Mouse (Mus musculus): ENCODE measurements around the gene Mast1. TPM values are rescaled to one million over a fixed set of nuclear protein-coding genes. Genes with fewer than 3 reads are reported as not detected.

The Mast1 gene
- polyA plus RNA-seq, 1 experiment from 2014 or later: 2.8 TPM

GRCm38 (mm10) chr8:84901752-84902151, 35.4 kb downstream of the Mast1 start, which contains the start of gene Klf1:
Klf1 (plus strand) TSS chr8:84901928.
- DNase-seq (ENCODE audit: low spot score) (no peak), ATAC-seq (replicated peaks; ENCODE audit: insufficient number of reproducible peaks, low FRiP score, low TSS enrichment, low read depth) (no peak)
- Histone ChIP-seq H3K4me1 (ENCODE audit: control insufficient read depth, insufficient read depth, low read length) (no peaks in the 10 kb centered on the region), H3K4me2 (ENCODE audit: low read depth, low read length) (peak within 1 kb of the TSS; percentile 97), H3K27ac (replicated peaks; ENCODE audit: low read depth, low read length) (no peak within 1 kb of the TSS), H3K9ac (replicated peaks; ENCODE audit: low read length) (peak within 1 kb of the TSS; percentile 80), H3K27me3 (ENCODE audit: control insufficient read depth, insufficient read depth, low read length) (no peaks in the 10 kb centered on the region), H3K4me3 (ENCODE audit: low read depth, low read length) (peak within 1 kb of the TSS; percentile 61), H3K9me3 (replicated peaks; ENCODE audit: control insufficient read depth, low read length) (no peaks in the 10 kb centered on the region), H3K36me3 (replicated peaks; ENCODE audit: control insufficient read depth, insufficient read depth, low read depth, low read length) (no peaks in the 10 kb centered on the region)
- WGBS: 72% methylated on average over 3 of the region's 3 CpGs

GRCm38 (mm10) chr8:84901071-84901470, 36.1 kb downstream of the Mast1 start:
- H3K9me3 ChIP-seq (replicated peaks; ENCODE audit: control insufficient read depth, low read length): no peaks in the 10 kb centered on the region
- no peak overlapping the region for H3K9ac ChIP-seq (replicated peaks; ENCODE audit: low read length)
- no peak overlapping the region for H3K4me3 ChIP-seq (ENCODE audit: low read depth, low read length)
- WGBS: 64% methylated on average over 4 of the region's 4 CpGs
- no peak overlapping the region for H3K4me2 ChIP-seq (ENCODE audit: low read depth, low read length)
- H3K4me1 ChIP-seq (ENCODE audit: control insufficient read depth, insufficient read depth, low read length): no peaks in the 10 kb centered on the region
- no peaks in the 10 kb centered on the region for H3K36me3 ChIP-seq (replicated peaks; ENCODE audit: control insufficient read depth, insufficient read depth, low read depth, low read length)
- DNase-seq (ENCODE audit: low spot score) (no peak), ATAC-seq (replicated peaks; ENCODE audit: insufficient number of reproducible peaks, low FRiP score, low TSS enrichment, low read depth) (no peak)
- H3K27me3 ChIP-seq (ENCODE audit: control insufficient read depth, insufficient read depth, low read length): no peaks in the 10 kb centered on the region
- H3K27ac ChIP-seq (replicated peaks; ENCODE audit: low read depth, low read length): no peak overlapping the region

GRCm38 (mm10) chr8:84895963-84896362, 41.2 kb downstream of the Mast1 start:
- no peak overlapping the region for H3K4me2 ChIP-seq (ENCODE audit: low read depth, low read length)
- H3K27ac ChIP-seq (replicated peaks; ENCODE audit: low read depth, low read length): no peak overlapping the region
- no peak for ATAC-seq (replicated peaks; ENCODE audit: insufficient number of reproducible peaks, low FRiP score, low TSS enrichment, low read depth)
- no peaks in the 10 kb centered on the region for H3K4me1 ChIP-seq (ENCODE audit: control insufficient read depth, insufficient read depth, low read length)
- H3K9ac ChIP-seq (replicated peaks; ENCODE audit: low read length): no peak overlapping the region
- no peak for DNase-seq (ENCODE audit: low spot score)
- H3K4me3 ChIP-seq (ENCODE audit: low read depth, low read length): no peak overlapping the region
- no peaks in the 10 kb centered on the region for H3K9me3 ChIP-seq (replicated peaks; ENCODE audit: control insufficient read depth, low read length)
- H3K27me3 ChIP-seq (ENCODE audit: control insufficient read depth, insufficient read depth, low read length): no peaks in the 10 kb centered on the region
- 83% methylated on average over 5 of the region's 5 CpGs for WGBS
- no peaks in the 10 kb centered on the region for H3K36me3 ChIP-seq (replicated peaks; ENCODE audit: control insufficient read depth, insufficient read depth, low read depth, low read length)

GRCm38 (mm10) chr8:84893709-84894134, 43.4 kb downstream of the Mast1 start, which contains the start of gene Gcdh:
Gcdh (minus strand) TSS chr8:84893921.
- WGBS: 0% methylated on average over 11 of the region's 11 CpGs
- peak within 1 kb of the TSS; percentile 72 for H3K9ac ChIP-seq (replicated peaks; ENCODE audit: low read length)
- H3K27me3 ChIP-seq (ENCODE audit: control insufficient read depth, insufficient read depth, low read length): no peaks in the 10 kb centered on the region
- no peaks in the 10 kb centered on the region for H3K36me3 ChIP-seq (replicated peaks; ENCODE audit: control insufficient read depth, insufficient read depth, low read depth, low read length)
- no peak within 1 kb of the TSS; the same call in 1 of the 2 replicates for H3K27ac ChIP-seq (replicated peaks; ENCODE audit: low read depth, low read length)
- peak; percentile 96 for ATAC-seq (replicated peaks; ENCODE audit: insufficient number of reproducible peaks, low FRiP score, low TSS enrichment, low read depth)
- DNase-seq (ENCODE audit: low spot score): peak; percentile 97
- peak within 1 kb of the TSS; percentile 69 for H3K4me3 ChIP-seq (ENCODE audit: low read depth, low read length)
- H3K4me1 ChIP-seq (ENCODE audit: control insufficient read depth, insufficient read depth, low read length): no peaks in the 10 kb centered on the region
- H3K4me2 ChIP-seq (ENCODE audit: low read depth, low read length): peak within 1 kb of the TSS; percentile 75
- H3K9me3 ChIP-seq (replicated peaks; ENCODE audit: control insufficient read depth, low read length): no peaks in the 10 kb centered on the region

- Histone ChIP-seq H3K27ac (replicated peaks; ENCODE audit: low read depth, low read length) (no peak overlapping the region; the same call in 1 of the 2 replicates), H3K27me3 (ENCODE audit: control insufficient read depth, insufficient read depth, low read length) (no peaks in the 10 kb centered on the region)
- no peak for DNase-seq (ENCODE audit: low spot score)
These were observed 44.0 kb downstream of the Mast1 start for GRCm38 (mm10) chr8:84892993-84893708.

GRCm38 (mm10) chr8:84889141-84889540, 48.0 kb downstream of the Mast1 start:
- Histone ChIP-seq H3K36me3 (replicated peaks; ENCODE audit: control insufficient read depth, insufficient read depth, low read depth, low read length) (no peaks in the 10 kb centered on the region; the same call in 1 of the 2 replicates), H3K4me2 (ENCODE audit: low read depth, low read length) (no peak overlapping the region), H3K27me3 (ENCODE audit: control insufficient read depth, insufficient read depth, low read length) (no peaks in the 10 kb centered on the region), H3K9ac (replicated peaks; ENCODE audit: low read length) (no peak overlapping the region), H3K27ac (replicated peaks; ENCODE audit: low read depth, low read length) (no peak overlapping the region), H3K9me3 (replicated peaks; ENCODE audit: control insufficient read depth, low read length) (no peaks in the 10 kb centered on the region), H3K4me3 (ENCODE audit: low read depth, low read length) (no peak overlapping the region), H3K4me1 (ENCODE audit: control insufficient read depth, insufficient read depth, low read length) (no peaks in the 10 kb centered on the region)
- ATAC-seq (replicated peaks; ENCODE audit: insufficient number of reproducible peaks, low FRiP score, low TSS enrichment, low read depth) (no peak), DNase-seq (ENCODE audit: low spot score) (no peak)
- 96% methylated on average over 1 of the region's 1 CpGs for WGBS

More at GRCm38 (mm10) chr8:84892993-84893708, 44.0 kb downstream of the Mast1 start:
- Histone ChIP-seq H3K4me1 (ENCODE audit: control insufficient read depth, insufficient read depth, low read length) (no peaks in the 10 kb centered on the region), H3K4me2 (ENCODE audit: low read depth, low read length) (peak overlapping the region; percentile 75), H3K9ac (replicated peaks; ENCODE audit: low read length) (peak overlapping the region; percentile 72), H3K4me3 (ENCODE audit: low read depth, low read length) (peak overlapping the region; percentile 69), H3K9me3 (replicated peaks; ENCODE audit: control insufficient read depth, low read length) (no peaks in the 10 kb centered on the region), H3K36me3 (replicated peaks; ENCODE audit: control insufficient read depth, insufficient read depth, low read depth, low read length) (no peaks in the 10 kb centered on the region; the same call in 1 of the 2 replicates)
- 11% methylated on average over 31 of the region's 31 CpGs for WGBS
- ATAC-seq (replicated peaks; ENCODE audit: insufficient number of reproducible peaks, low FRiP score, low TSS enrichment, low read depth): peak; percentile 52

GRCm38 (mm10) chr8:84888280-84888679, 48.9 kb downstream of the Mast1 start:
- no peak overlapping the region for H3K27ac ChIP-seq (replicated peaks; ENCODE audit: low read depth, low read length)
- no peaks in the 10 kb centered on the region for H3K9me3 ChIP-seq (replicated peaks; ENCODE audit: control insufficient read depth, low read length)
- WGBS: 96% methylated on average over 3 of the region's 3 CpGs
- no peaks in the 10 kb centered on the region for H3K4me1 ChIP-seq (ENCODE audit: control insufficient read depth, insufficient read depth, low read length)
- H3K9ac ChIP-seq (replicated peaks; ENCODE audit: low read length): no peak overlapping the region
- no peaks in the 10 kb centered on the region; the same call in 1 of the 2 replicates for H3K36me3 ChIP-seq (replicated peaks; ENCODE audit: control insufficient read depth, insufficient read depth, low read depth, low read length)
- no peaks in the 10 kb centered on the region for H3K27me3 ChIP-seq (ENCODE audit: control insufficient read depth, insufficient read depth, low read length)
- no peak for ATAC-seq (replicated peaks; ENCODE audit: insufficient number of reproducible peaks, low FRiP score, low TSS enrichment, low read depth)
- no peak overlapping the region for H3K4me3 ChIP-seq (ENCODE audit: low read depth, low read length)
- H3K4me2 ChIP-seq (ENCODE audit: low read depth, low read length): no peak overlapping the region
- DNase-seq (ENCODE audit: low spot score): no peak

- no peaks in the 10 kb centered on the region for H3K9me3 ChIP-seq (replicated peaks; ENCODE audit: control insufficient read depth, low read length)
- no peak overlapping the region for H3K9ac ChIP-seq (replicated peaks; ENCODE audit: low read length)
- ATAC-seq (replicated peaks; ENCODE audit: insufficient number of reproducible peaks, low FRiP score, low TSS enrichment, low read depth) (no peak), DNase-seq (ENCODE audit: low spot score) (no peak)
- no peak overlapping the region for H3K27ac ChIP-seq (replicated peaks; ENCODE audit: low read depth, low read length)
- WGBS: 87% methylated on average over 4 of the region's 4 CpGs
- H3K4me3 ChIP-seq (ENCODE audit: low read depth, low read length): no peak overlapping the region
- H3K27me3 ChIP-seq (ENCODE audit: control insufficient read depth, insufficient read depth, low read length): no peaks in the 10 kb centered on the region
- no peaks in the 10 kb centered on the region; the same call in 1 of the 2 replicates for H3K36me3 ChIP-seq (replicated peaks; ENCODE audit: control insufficient read depth, insufficient read depth, low read depth, low read length)
- no peaks in the 10 kb centered on the region for H3K4me1 ChIP-seq (ENCODE audit: control insufficient read depth, insufficient read depth, low read length)
- H3K4me2 ChIP-seq (ENCODE audit: low read depth, low read length): no peak overlapping the region
These were observed 52.4 kb downstream of the Mast1 start for GRCm38 (mm10) chr8:84884728-84885127.

All from embryonic facial prominence, embryonic 11.5 days (tissue).